Mouse (Mus musculus) ES-E14 (cell line): ENCODE data around the gene Tmem127.

ENCODE experiments used
- CHD2 ChIP-seq: IDR thresholded peaks from 2 replicates; pipeline ENCODE4 v1.6.1; 2014; ENCODE audit warnings: mild to moderate bottlenecking, low read depth, low read length, inconsistent platforms
- HCFC1 ChIP-seq: IDR thresholded peaks from 2 replicates; pipeline ENCODE4 v1.6.1; 2012; ENCODE audit warnings: low read length, inconsistent platforms, borderline replicate concordance; ENCODE audit not compliant: insufficient read depth
- MAFK ChIP-seq: IDR thresholded peaks from 2 replicates; pipeline ENCODE4 v1.6.1; 2014; ENCODE audit warnings: mild to moderate bottlenecking, low read depth, low read length, inconsistent platforms; ENCODE audit not compliant: insufficient read depth
- ZC3H11A ChIP-seq: IDR thresholded peaks from 2 replicates; pipeline ENCODE4 v1.6.1; 2012; ENCODE audit warnings: low read depth, mild to moderate bottlenecking, inconsistent platforms, low read length, borderline replicate concordance
- ZNF384 ChIP-seq: IDR thresholded peaks from 2 replicates; pipeline ENCODE4 v1.6.1; 2012; ENCODE audit warnings: low read depth, low read length, inconsistent platforms

GRCm38 (mm10) chr2:127204932-127205331 lies 42.8 kb upstream of the Tmem127 start:
- TF ChIP-seq HCFC1: no peak
- TF ChIP-seq ZC3H11A: peak; percentile 64; the same call in 1 of the 2 replicates
- TF ChIP-seq MAFK: no peak
- no peak for TF ChIP-seq CHD2
- TF ChIP-seq ZNF384: no peak
